Mouse (Mus musculus) induced T-regulatory cell, adult 2 months (primary cell): Measurements from ENCODE around the gene Slc35c1.

ENCODE experiments used
- DNase-seq: peaks from one replicate; pipeline ENCODE4 v3.0.0-alpha.2; 2012; ENCODE audit warnings: low read depth

Gene Slc35c1

DNA sequence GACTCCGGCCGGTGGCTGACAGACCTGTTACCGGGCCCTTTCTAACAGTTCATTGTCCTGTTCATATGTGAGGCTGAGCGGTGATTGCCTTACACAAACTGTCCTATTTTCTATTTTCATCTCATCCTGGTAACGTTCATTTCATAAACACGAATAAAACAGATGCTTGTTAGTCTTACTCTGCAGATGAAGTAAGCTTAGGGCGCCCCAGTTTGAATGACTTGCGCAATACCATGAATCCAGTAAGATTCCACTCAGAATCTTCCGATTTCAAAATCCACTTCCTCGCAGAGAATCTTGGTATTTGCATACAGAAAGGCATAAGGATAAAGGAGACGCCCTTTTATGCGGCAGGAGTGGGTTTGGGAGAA is 26.0 kb downstream of the Slc35c1 start:
- no peak for DNase-seq

DNA sequence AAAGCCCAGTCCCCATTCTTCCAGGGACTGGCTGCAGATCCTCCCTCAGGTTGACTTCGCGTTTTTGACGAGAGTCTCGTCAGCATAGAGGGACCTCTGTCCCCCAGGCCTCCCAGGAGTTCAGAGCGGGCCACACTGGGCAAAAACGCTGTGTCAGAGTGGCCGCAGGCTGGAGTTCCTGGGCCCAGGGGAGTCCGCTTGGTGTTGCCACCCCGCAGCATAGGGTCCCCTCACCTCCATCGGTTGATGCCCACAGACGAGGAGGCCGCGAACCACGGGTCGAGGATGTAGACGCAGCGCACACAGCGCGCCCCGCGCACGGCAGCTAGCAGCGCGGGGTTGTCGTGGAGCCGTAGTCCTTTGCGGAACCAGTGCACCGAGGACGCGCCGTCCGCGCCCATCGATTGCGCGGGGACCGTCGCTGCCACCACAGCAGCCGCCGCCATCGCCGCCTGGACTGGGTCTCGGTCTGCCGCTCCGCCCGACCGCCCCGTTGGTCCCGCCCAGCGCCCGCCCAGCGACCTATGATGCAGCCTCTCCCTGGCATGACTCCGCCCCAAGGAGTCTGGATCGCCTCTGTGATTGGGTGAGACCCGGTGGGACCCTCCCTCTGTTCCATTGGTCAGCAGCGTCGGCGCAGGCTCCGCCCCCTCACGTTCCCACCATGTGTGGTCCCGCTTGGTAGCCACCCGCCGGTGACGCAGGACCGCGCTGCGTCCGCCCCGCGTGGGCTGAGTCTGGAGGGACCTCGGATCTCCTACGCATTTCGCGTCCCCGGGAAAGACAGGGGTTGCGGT is 26.6 kb downstream of the Slc35c1 start, which contains the start of gene Cry2:
Cry2 (minus strand) TSS at position 466 of the 797 bp plus-strand sequence.
- DNase-seq = peak; percentile 99

DNA sequence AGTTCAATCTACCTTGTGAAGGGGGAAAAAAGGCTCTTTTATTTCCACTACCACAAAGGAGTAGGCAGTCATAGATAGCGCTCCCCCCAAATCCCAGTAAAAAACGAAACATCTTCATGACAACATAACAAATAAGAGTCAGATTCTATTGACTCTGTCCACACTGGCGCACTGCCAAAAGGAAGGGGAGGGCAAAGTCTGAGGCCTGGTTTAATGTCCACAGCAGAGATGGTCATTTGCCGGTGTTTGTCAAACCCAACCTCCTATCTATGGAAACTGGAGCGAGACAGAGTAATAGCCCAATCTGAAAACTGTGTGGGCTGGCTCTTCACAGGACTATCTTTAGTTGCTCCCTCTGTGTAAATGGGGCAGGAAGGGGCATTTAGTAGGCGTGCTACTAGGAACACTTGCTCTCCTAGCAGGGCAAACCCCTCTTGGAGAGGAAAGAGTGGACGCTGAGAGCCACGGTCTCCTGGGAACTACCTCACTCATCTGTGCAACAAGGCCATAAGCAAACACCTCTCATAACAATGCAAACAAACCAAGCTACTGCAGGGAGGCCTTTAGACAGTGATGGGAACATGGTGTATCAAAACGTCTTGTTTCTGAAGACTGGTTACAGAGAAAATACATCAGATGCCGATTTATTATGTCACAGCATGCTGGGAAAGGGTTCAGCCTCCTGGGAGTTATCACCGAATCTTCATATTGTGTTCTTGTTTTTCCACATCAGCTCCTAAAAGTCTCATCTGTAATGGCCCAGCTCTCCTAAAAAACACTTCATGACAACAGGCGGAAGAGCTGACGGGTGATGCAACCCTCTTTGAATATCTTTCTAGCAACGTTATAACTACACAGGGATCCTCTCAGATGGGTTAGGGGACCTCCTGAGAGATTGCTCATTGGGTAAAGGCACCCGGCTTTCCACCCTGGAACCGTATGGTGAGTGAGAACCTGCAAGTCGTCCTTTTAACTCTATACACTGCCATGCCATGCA is 27.7 kb downstream of the Slc35c1 start:
- peak; percentile 24 for DNase-seq

DNA sequence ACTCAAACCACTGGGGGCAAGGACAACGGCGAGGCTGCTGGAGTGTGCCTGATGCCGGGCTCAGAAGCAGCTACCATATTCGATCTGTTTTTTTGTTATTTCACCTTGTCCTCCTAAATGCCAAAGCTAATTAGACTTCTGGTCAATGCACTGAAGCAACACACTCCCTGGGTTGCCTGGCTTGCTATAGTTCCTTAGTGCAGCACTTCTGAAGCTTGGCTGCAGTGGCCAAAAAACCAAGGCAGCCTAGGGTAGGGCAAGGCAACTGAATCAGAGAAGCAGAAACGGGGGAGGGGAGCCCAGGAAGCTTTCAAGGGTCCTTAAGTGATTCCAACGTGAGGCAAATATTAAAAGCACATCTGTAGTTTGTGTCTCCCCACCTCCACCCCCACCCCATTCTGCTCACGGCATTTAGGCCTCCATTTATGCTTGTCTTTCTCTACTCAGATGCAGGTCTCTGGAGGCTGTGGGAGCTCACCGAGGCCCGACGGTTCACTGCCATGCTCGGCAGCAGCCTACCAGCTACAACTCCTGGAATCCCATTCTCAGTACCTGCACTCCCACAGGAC is 28.6 kb downstream of the Slc35c1 start:
- no peak for DNase-seq

DNA sequence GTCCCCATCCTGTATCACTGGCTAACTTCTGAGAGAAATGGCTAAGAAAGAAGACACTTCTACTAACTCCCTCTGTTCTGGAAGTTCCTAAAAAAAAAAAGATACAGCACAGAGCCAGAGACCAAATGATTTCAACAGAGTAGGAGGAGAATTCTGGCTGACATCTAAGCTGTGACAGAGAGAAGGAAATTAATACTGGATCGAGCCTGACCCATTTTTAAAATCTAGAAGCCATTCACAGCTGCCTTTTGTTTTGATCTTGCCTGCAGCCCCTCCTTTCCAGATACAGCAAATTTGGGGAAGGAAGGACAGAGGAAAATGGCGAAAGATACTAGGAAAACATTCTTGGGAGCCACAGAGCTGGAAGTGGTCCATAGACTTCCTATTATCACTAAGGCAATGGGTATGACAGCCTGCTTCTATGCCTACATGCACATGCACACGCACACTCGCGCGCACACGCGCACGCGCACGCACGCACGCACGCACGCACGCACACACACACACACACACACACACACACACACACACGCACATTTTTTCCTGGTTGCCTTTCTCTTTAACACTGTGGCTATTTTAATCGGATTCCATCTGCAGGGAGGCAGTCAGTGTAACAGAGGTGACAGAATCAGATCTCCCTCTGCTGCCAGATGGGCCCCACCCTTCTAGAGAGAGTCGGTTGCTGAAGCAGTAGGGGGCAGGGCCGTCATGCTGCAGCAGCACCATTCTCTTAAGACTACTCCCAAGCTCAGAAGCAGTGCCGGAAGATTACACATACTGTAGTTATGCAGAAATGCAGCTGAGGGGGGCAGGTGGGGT is 29.4 kb downstream of the Slc35c1 start:
- no peak for DNase-seq

DNA sequence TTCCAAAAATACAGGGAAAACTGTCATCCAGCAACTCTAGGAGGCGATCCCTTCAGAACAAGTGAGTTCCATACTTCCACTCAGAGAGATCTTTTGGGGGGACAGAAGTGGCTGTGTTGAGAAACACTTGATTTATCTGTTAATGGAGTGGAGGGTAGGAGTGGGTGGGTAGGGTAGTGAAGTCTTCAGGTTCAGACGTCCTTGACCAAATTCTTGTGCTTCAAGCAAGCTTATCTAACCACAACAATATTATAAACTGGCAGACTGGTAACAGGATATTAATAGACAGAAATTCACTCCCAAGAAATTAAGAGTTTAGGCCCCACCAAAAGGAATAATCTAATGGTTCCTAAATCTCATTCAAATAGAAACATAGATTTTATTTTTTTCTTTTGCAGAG is 30.2 kb downstream of the Slc35c1 start:
- DNase-seq = no peak

DNA sequence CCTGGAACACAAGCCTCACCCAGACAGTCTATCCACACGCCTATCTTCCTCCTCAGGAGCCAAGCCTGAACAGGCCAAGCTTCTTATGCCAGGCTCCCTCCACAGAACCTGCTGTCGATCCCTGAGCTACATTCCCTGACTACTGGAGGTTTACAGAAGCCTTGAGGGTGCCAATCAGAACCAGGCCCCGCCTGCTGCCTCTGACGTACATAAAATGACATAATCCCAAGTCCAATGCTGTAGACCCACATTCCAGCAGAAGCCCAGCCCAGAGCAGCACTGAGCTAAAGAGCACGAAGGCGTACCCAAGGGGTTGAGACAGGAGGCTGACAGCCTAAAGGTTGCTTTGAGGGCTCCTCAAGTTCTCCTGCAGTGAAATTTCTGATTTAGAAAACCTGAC is 32.5 kb downstream of the Slc35c1 start:
- no peak for DNase-seq

DNA sequence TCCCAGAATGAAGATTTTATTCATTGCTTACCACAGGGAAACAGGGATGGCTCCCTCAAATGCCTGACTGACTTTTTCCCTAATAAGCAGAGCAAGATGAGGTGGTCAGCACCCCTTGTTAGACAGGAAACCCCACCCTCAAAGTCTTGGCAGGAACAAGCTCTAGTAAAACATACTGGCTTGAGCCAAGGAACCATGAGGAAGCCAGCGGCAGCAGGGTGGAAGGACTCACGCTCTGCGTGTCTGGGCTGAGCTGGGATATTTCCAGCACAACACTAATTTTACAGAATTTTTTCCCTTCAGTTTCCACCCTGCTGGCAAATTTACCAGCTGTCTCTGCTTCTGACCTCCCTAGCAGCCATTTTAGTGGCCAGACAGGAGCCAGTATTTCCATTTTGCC is 33.9 kb downstream of the Slc35c1 start:
- DNase-seq = no peak

DNA sequence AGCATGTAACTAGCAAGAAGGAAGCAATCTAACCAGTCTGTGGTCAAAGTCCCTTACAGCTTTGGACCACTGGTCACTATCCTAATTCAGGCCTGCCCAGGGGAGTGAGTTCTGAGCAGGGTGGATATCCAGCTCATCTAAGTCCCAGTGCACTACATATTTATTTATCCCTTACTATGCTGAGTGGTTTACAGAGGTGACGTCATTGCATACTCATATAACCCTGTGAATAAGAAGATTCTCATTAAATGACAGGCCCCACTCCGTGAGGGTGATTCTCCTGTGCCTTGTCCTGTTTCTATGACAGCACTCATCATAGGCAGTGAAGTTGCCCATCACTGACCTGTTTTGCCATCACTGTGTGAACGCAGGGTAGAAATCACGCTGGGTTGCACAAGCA is 35.0 kb downstream of the Slc35c1 start:
- DNase-seq = no peak

DNA sequence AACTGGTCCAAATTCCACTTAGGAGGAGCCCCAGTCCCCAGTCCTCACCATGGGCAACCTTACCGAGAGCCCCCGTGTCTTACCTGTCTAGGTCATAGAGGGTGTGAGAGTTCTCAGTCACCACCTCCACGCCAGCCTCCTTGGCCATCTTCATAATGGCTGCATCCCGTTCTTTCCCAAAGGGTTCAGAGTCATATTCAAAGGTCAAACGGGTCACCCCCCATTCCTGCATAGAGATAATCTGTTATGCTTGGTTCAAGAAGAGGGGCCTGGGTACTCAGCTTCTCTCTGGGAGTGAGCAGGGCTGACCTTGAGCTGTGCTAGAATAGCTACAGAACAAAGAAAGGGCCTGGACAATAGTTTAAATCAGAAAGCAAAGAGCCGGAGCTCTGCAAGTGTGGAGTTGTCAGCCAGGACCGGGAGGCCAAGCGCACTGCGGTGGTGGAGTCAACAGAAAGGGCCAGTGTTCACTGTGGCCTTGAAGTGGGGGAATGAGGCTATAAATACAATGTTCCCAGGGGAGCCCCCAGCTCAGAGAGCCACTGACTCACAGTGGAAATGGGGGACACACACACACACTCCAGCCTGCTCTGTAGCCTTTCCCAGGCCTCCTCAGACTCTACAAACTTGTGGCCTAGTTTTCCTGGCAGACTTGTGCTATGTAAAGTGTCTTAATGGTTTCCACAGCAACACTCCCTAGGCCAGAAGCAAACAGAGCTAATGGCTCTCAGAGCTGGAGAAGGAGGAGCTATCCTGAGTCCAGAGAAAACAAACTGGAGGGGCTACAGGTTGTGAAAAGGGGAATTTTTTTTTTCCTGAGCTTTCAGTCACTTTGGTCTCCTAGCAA is 35.7 kb downstream of the Slc35c1 start:
- no peak for DNase-seq

DNA sequence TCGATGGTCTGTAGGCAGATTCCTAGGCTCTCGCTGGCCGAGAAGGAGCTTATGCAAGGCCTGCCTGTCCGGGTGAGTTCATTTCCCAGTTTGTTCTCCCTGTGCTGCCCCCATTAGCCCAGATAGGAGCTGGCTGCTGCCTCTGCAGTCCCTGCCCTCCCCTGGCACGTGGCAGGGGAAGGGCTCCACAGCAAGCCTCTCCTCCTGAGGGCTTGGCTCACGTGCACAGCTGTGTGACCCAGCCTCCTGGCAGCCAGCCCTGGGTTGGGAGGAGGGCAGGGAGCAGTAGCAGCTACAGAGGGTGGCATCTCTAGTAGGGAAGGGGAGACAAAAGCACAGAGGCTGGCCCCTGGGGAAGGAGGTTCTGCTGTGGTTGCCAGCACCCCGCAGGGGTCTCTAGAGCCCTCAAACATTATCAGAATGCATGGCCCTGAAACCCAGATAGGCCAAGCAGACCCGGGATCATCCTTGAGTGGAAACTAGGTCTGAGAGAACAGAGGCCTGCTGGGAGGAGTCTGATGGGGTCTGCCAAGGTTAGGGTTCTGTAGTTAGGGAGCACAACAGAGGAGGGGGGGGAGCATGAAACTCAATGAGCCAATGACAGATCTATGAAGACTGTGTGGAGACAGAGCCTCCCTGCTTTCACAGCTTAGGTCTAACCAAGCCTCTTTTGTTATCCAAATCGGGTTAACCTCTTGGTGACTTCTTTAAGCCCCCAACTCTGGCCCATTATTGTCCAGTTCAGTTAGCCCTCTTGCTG is 36.5 kb downstream of the Slc35c1 start:
- no peak for DNase-seq

DNA sequence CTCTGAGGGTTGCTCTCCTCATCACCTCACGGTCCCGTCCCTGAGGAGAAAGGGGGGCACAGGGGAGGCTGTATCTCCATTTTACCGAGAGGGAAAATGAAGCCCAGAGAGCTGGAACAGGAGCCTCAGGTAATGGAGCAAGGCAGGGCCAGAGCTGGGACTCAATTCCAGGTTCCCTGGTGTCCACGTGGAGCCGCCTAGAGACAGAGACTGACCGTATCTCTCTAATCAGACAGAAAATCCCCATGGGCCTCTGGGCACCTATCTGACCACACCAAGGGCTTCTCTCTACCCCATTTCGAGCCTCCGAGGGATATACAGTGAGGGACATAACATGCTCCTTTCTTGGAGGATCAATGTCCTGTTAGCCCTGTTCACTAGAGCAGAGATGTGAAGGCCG is 37.2 kb downstream of the Slc35c1 start:
- DNase-seq = no peak

DNA sequence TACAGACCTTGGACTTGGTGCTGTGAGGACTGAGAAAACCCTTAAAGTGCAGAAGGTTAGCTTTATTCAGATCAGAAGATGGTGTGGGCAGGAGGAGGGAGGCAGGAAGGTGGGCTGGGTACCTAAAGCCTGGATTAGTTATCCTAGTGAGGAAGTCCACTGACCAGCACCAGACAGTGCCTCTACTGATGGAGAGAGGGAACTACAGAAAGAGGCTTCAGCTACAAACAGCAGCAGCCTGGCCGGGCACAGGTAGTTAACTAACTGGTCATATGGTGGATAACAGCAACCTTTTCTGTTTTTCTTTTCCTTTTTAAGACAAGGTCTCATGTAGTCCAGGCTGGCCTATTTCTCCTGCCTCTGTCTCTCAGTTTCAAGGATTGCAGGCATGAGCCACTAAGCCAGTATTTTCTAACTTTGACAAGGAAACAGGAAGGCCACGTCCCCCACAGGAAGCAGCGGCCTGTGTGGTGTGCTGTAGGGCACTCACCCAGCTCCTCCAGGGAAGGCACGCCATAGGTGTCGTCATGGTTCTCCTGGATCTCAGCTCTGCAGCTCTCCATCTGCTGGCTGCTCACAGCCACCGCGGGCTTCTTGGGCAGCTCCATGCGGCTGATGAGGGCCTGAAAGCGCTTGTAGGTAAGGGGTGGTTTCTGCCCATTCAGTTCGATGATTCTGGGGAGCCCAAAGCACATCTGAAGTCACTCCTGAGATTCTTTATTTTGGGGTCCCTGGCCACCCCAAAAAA is 37.8 kb downstream of the Slc35c1 start:
- DNase-seq = peak; percentile 38

DNA sequence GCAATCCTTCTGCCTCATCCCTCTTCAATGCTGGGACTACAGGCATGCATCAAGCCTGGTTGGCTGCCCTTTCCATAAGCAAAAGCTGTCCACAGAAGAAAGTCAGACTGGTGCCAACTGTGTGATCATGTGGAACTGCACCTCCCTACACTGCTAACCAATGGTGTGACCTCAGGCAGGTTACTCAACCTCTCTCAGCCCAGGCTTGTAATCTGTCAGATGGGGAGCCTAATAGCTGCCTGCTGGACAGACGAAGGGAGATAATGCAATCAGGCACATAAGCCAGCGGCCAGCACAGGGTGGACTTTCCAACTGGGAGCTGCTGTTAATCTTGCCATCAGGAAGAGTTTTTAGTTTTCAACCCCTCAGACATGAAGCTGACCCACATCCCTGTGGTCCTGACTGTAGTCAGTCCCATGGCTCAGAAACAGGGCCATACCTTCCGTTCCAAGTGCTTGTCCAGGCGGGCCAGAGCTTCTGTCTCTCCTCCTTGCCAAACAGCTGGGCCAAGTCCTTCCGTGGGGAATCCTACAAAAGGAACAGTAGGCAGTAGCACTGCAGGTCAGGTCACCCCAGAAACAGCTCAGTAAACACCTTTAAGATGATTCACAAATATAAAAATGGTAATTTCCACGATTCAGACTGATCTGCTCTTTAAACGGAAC is 38.5 kb downstream of the Slc35c1 start:
- DNase-seq = no peak

DNA sequence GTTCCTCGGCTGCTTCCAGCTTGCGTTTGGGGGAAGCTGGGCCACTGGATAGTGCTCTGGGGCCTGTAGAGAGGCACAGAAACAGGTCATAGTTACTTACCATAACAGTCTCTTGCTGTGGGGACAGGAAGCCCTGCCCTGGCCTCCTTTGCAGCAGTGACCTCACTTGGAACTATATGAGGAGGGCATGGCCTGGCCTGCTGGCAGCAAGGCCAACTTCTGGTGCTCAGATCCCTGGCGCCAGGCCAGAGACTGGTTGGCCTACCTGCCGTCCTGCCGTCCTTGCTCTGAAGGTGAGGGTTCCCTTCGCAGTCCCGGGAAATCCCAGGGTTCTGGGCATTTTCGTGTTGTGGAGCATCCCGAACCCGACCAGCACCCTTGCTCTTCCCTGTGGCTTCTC is 48.6 kb downstream of the Slc35c1 start:
- no peak for DNase-seq

DNA sequence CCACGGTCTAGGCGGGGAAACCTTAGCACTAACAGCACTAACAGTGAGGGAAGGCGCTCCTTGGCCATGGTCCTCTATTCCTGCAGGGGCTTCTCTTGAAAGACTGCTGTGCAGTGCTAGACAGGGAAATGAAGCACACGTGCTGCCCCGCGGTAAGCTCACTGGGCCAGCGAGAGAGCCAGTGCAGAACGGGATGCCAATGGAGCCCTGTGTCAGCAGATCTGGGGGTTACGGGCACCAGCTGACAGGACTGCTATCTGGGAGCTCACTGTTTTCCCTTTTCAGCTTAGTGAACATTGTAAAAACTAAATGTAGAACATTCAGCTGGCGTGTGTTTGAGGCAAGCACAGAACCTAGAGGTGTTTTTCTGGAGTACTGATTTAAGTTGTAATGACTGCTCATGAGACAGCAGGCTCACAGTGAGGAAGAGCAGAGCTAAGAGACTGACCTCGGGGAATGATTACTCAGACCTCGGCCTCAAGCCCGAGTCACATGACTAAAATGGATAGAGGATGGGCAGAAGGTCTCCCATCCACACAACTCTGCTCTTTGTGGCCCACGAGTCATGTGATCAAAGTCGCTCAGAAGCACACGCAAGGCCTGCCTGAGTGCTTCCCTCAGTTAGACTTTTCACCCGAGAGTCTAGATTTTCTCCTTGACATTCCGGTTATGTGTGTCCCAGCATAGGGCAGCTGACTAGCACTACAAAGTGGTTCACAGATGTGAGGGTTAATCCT is 51.9 kb downstream of the Slc35c1 start:
- DNase-seq = no peak

DNA sequence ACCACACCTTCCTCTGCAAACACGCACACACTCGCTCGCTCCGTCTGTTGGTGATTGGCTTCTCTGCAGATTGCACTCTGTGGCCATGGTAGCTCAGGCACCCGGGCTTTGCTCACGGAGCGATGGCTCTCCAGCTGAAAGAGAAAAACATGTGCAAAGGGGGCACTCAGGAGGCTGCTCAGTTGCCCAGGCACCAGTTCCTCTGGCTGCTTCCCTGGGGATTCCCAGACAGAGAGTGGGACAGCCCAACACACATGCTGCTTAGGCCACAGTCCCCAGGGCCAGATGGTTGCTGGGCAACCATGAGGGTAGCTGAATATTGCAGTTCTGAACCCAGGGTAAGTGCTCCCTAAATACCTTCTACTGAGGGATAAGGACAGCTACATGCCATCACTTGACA is 54.7 kb downstream of the Slc35c1 start:
- DNase-seq = no peak

DNA sequence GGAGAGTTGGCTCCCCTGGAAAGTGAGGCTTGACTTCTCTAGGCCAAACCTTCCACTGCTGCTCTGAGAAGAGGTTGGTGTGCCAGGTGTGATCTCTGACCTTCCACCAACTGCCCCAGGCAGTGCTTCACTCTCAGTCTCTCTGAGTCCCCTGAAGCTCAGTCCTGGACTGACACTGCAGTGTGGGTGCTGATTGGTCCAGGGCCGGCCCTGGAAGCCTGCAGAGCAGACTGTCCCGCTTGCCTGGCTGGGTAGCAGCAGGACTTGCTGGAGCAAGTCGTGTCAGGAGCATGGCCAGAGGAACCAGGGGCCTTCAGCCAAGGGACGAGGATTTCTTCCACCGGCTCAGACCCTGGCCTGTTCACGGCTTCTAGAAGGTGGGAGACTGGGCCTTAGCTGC is 55.6 kb downstream of the Slc35c1 start:
- no peak for DNase-seq
